Mouse (Mus musculus): Measurements from ENCODE around the gene Vmn2r9. TPM values are rescaled to one million over a fixed set of nuclear protein-coding genes. Genes with fewer than 3 reads are reported as not detected.
"Not testable (repeated sequence)": the region's sequence is repeated elsewhere in the genome, so short reads cannot be mapped to it uniquely, and the experiment has no call there.

Gene Vmn2r9
- not detected in 2 replicates for polyA plus RNA-seq (2015; fragmentation: Nextera tagmentation; extraction: Ambion mirVana)

DNA sequence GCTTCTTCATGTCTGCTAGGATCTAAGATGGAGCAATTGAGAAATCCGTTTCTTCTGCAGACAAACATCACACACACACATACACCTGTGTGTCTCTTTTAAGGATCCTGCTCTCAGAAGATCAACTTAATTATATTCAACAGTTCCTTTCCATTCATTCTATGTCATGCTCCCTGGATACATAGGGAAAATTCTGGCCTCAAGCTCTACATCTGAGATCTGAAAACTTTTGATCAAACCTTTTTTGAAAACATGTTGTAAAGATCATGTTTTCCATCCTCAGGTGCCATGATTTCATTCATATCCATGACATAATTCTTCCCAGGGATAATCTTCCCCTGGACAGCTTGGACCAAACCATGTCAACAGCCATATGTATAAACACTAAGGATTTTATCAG is at the start of gene Vmn2r9:
TSS of gene Vmn2r9 (minus strand) at position 101 of the 400 bp plus-strand sequence.
- H3K9me3 ChIP-seq (ENCODE audit: control insufficient read depth, low read length); H3K27ac ChIP-seq (ENCODE audit: low read length); H3K4me1 ChIP-seq (replicated peaks; ENCODE audit: control insufficient read depth, insufficient read depth, low read length); H3K4me2 ChIP-seq (ENCODE audit: low read length); H3K4me3 ChIP-seq (replicated peaks; ENCODE audit: low read length); H3K36me3 ChIP-seq (ENCODE audit: control insufficient read depth, insufficient read depth); ATAC-seq; H3K9ac ChIP-seq (replicated peaks; ENCODE audit: low read depth, low read length); H3K27me3 ChIP-seq (replicated peaks; ENCODE audit: control insufficient read depth, insufficient read depth, low read length): not testable (repeated sequence)
- 68% methylated on average over 1 of the region's 1 CpGs for WGBS

GRCm38 (mm10) chr5:108866746-108867145 is 14.3 kb upstream of the Vmn2r9 start:
- H3K4me1 ChIP-seq (replicated peaks; ENCODE audit: control insufficient read depth, insufficient read depth, low read length); H3K9ac ChIP-seq (replicated peaks; ENCODE audit: low read depth, low read length); ATAC-seq; H3K27me3 ChIP-seq (replicated peaks; ENCODE audit: control insufficient read depth, insufficient read depth, low read length); H3K36me3 ChIP-seq (ENCODE audit: control insufficient read depth, insufficient read depth); H3K27ac ChIP-seq (ENCODE audit: low read length); H3K4me2 ChIP-seq (ENCODE audit: low read length); H3K4me3 ChIP-seq (replicated peaks; ENCODE audit: low read length); H3K9me3 ChIP-seq (ENCODE audit: control insufficient read depth, low read length): not testable (repeated sequence)
- WGBS = 7% methylated on average over 1 of the region's 1 CpGs

GRCm38 (mm10) chr5:108849466-108849865 is 2.9 kb downstream of the Vmn2r9 start:
- Histone ChIP-seq H3K36me3 (ENCODE audit: control insufficient read depth, insufficient read depth) (no peaks in the 10 kb centered on the region), H3K4me3 (replicated peaks; ENCODE audit: low read length) (no peak overlapping the region), H3K4me2 (ENCODE audit: low read length) (no peak overlapping the region), H3K27ac (ENCODE audit: low read length) (no peak overlapping the region), H3K27me3 (replicated peaks; ENCODE audit: control insufficient read depth, insufficient read depth, low read length) (no peaks in the 10 kb centered on the region), H3K9me3 (ENCODE audit: control insufficient read depth, low read length) (no peaks in the 10 kb centered on the region), H3K9ac (replicated peaks; ENCODE audit: low read depth, low read length) (no peak overlapping the region), H3K4me1 (replicated peaks; ENCODE audit: control insufficient read depth, insufficient read depth, low read length) (no peaks in the 10 kb centered on the region)
- 45% methylated on average over 1 of the region's 1 CpGs for WGBS
- no peak for ATAC-seq

- no peaks in the 10 kb centered on the region for H3K4me1 ChIP-seq (replicated peaks; ENCODE audit: control insufficient read depth, insufficient read depth, low read length)
- 67% methylated on average over 1 of the region's 1 CpGs for WGBS
- no peak overlapping the region for H3K9ac ChIP-seq (replicated peaks; ENCODE audit: low read depth, low read length)
- no peak overlapping the region for H3K4me2 ChIP-seq (ENCODE audit: low read length)
- no peak overlapping the region for H3K4me3 ChIP-seq (replicated peaks; ENCODE audit: low read length)
- no peaks in the 10 kb centered on the region for H3K27me3 ChIP-seq (replicated peaks; ENCODE audit: control insufficient read depth, insufficient read depth, low read length)
- ATAC-seq = no peak
- H3K9me3 ChIP-seq (ENCODE audit: control insufficient read depth, low read length) = no peaks in the 10 kb centered on the region
- H3K36me3 ChIP-seq (ENCODE audit: control insufficient read depth, insufficient read depth) = no peaks in the 10 kb centered on the region
- H3K27ac ChIP-seq (ENCODE audit: low read length) = no peak overlapping the region
Measured at GRCm38 (mm10) chr5:108836156-108836555, 16.2 kb downstream of the Vmn2r9 start.

DNA sequence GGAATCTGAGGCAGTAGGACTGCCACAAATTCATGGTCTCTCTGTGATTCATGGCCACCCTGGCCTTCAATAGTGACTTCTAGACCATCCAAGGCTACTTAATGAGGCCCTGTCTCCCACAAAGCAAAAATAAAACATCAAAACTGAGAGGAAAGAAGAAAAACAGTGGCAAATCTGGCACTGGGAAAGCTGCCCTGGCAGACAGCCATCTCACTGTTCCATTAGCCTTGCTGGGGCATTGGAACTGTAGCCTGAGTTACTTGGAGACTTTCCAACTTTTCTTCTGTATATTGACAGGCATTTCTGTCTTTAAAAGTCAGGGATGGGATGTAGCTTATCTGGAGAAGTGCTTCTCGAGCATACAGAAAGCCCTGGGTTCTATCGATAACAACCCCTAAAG is 29.1 kb downstream of the Vmn2r9 start:
- H3K4me2 ChIP-seq (ENCODE audit: low read length) = no peak overlapping the region
- 70% methylated on average over 2 of the region's 2 CpGs for WGBS
- no peak for ATAC-seq
- no peak overlapping the region for H3K9ac ChIP-seq (replicated peaks; ENCODE audit: low read depth, low read length)
- H3K9me3 ChIP-seq (ENCODE audit: control insufficient read depth, low read length) = no peaks in the 10 kb centered on the region
- no peaks in the 10 kb centered on the region for H3K4me1 ChIP-seq (replicated peaks; ENCODE audit: control insufficient read depth, insufficient read depth, low read length)
- H3K27me3 ChIP-seq (replicated peaks; ENCODE audit: control insufficient read depth, insufficient read depth, low read length) = no peaks in the 10 kb centered on the region
- H3K4me3 ChIP-seq (replicated peaks; ENCODE audit: low read length) = no peak overlapping the region
- no peaks in the 10 kb centered on the region for H3K36me3 ChIP-seq (ENCODE audit: control insufficient read depth, insufficient read depth)
- H3K27ac ChIP-seq (ENCODE audit: low read length) = no peak overlapping the region

GRCm38 (mm10) chr5:108808750-108809149 is 43.7 kb downstream of the Vmn2r9 start, which contains the start of gene Vmn2r8:
TSS of gene Vmn2r8 (minus strand) at chr5:108808850.
- H3K27ac ChIP-seq (ENCODE audit: low read length); H3K36me3 ChIP-seq (ENCODE audit: control insufficient read depth, insufficient read depth); ATAC-seq; H3K4me1 ChIP-seq (replicated peaks; ENCODE audit: control insufficient read depth, insufficient read depth, low read length); H3K4me3 ChIP-seq (replicated peaks; ENCODE audit: low read length); H3K4me2 ChIP-seq (ENCODE audit: low read length); H3K27me3 ChIP-seq (replicated peaks; ENCODE audit: control insufficient read depth, insufficient read depth, low read length); H3K9ac ChIP-seq (replicated peaks; ENCODE audit: low read depth, low read length); H3K9me3 ChIP-seq (ENCODE audit: control insufficient read depth, low read length): not testable (repeated sequence)
- 83% methylated on average over 2 of the region's 2 CpGs for WGBS

DNA sequence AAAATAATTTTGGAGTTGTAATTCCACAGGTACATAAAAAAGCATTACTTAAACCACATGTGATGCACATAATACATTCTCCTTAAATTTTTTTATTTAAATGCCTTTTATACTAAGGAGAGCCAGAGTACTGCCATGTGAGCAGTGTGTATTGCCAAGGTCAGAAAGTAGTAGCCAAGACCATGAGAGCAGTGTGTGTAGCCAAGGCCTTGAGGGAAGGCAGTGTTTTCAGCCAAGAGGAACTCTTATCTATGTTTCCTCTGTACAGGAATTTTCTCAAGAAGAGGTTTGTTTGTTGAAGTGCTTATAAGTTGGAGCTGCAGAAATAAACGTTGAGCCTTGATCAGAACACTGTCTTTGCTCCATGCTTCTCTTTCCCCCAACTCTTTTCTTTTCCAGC is 48.8 kb downstream of the Vmn2r9 start:
- ATAC-seq = no peak
- H3K27me3 ChIP-seq (replicated peaks; ENCODE audit: control insufficient read depth, insufficient read depth, low read length) = no peaks in the 10 kb centered on the region
- H3K36me3 ChIP-seq (ENCODE audit: control insufficient read depth, insufficient read depth) = no peaks in the 10 kb centered on the region
- no peaks in the 10 kb centered on the region for H3K4me1 ChIP-seq (replicated peaks; ENCODE audit: control insufficient read depth, insufficient read depth, low read length)
- H3K4me2 ChIP-seq (ENCODE audit: low read length) = no peak overlapping the region
- H3K4me3 ChIP-seq (replicated peaks; ENCODE audit: low read length) = no peak overlapping the region
- no peak overlapping the region for H3K27ac ChIP-seq (ENCODE audit: low read length)
- H3K9me3 ChIP-seq (ENCODE audit: control insufficient read depth, low read length) = no peaks in the 10 kb centered on the region
- WGBS = 55% methylated on average over 1 of the region's 1 CpGs
- H3K9ac ChIP-seq (replicated peaks; ENCODE audit: low read depth, low read length) = no peak overlapping the region

GRCm38 (mm10) chr5:108795263-108795662 is 57.1 kb downstream of the Vmn2r9 start, which contains the start of gene Tmed11:
TSS of gene Tmed11 (minus strand) at chr5:108795363.
- H3K9ac ChIP-seq (replicated peaks; ENCODE audit: low read depth, low read length); H3K4me1 ChIP-seq (replicated peaks; ENCODE audit: control insufficient read depth, insufficient read depth, low read length); H3K36me3 ChIP-seq (ENCODE audit: control insufficient read depth, insufficient read depth); H3K27me3 ChIP-seq (replicated peaks; ENCODE audit: control insufficient read depth, insufficient read depth, low read length); H3K4me2 ChIP-seq (ENCODE audit: low read length); ATAC-seq; H3K27ac ChIP-seq (ENCODE audit: low read length); H3K9me3 ChIP-seq (ENCODE audit: control insufficient read depth, low read length); H3K4me3 ChIP-seq (replicated peaks; ENCODE audit: low read length): not testable (repeated sequence)
- WGBS = 48% methylated on average over 2 of the region's 2 CpGs

GRCm38 (mm10) chr5:108790385-108790784 is 62.0 kb downstream of the Vmn2r9 start:
- not testable (repeated sequence) for H3K9ac ChIP-seq (replicated peaks; ENCODE audit: low read depth, low read length); H3K4me1 ChIP-seq (replicated peaks; ENCODE audit: control insufficient read depth, insufficient read depth, low read length); H3K9me3 ChIP-seq (ENCODE audit: control insufficient read depth, low read length); H3K27ac ChIP-seq (ENCODE audit: low read length); H3K4me3 ChIP-seq (replicated peaks; ENCODE audit: low read length); H3K36me3 ChIP-seq (ENCODE audit: control insufficient read depth, insufficient read depth); H3K27me3 ChIP-seq (replicated peaks; ENCODE audit: control insufficient read depth, insufficient read depth, low read length); ATAC-seq; H3K4me2 ChIP-seq (ENCODE audit: low read length)
- 45% methylated on average over 1 of the region's 1 CpGs for WGBS

Measured in forebrain, embryonic 16.5 days (tissue).